Mouse (Mus musculus): ENCODE data around the gene Fam178b.

- TF ChIP-seq CTCF (conservative IDR thresholded peaks at IDR 0.05; ENCODE audit: low read length) (no peak), NANOG (IDR thresholded peaks at IDR 0.05; ENCODE audit: borderline replicate concordance, low read length) (no peak), POU5F1 (IDR thresholded peaks at IDR 0.05; ENCODE audit: borderline replicate concordance, low read length) (no peak)
Measured at GRCm38 (mm10) chr1:36658621-36659399, 24.2 kb downstream of the Fam178b start.

All from E14TG2a.4 (cell line).